Mouse (Mus musculus) liver, embryonic 13.5 days (tissue): ENCODE data around the gene Rwdd3. TPM values are rescaled to one million over a fixed set of nuclear protein-coding genes. Genes with fewer than 3 reads are reported as not detected.

Source experiments
- ATAC-seq: fragments of 200-750 bp; cut with Nextera tagmentation; 2 replicates; pipeline ENCODE4 v1.8.0; 2017; ENCODE audit warnings: low read depth, mild to moderate bottlenecking, moderate number of reproducible peaks, moderate library complexity
- DNase-seq: peaks from one replicate; pipeline ENCODE4 v3.0.0; 2022
- H3K27ac ChIP-seq: fragments of 300-500 bp; sonication (generic); 2 replicates; pipeline ENCODE4 v1.5.1; 2015; ENCODE audit warnings: moderate library complexity, mild to moderate bottlenecking, inconsistent platforms
- H3K27me3 ChIP-seq: fragments of 300-500 bp; sonication (generic); 2 replicates; pipeline ENCODE4 v1.6.1; 2015; ENCODE audit warnings: mild to moderate bottlenecking, inconsistent platforms
- H3K36me3 ChIP-seq: fragments of 300-500 bp; sonication (generic); 2 replicates; pipeline ENCODE4 v1.6.1; 2015; ENCODE audit warnings: mild to moderate bottlenecking, inconsistent platforms
- H3K4me1 ChIP-seq: fragments of 300-500 bp; sonication (generic); replicated peaks from 2 replicates; pipeline ENCODE4 v1.6.1; 2015; ENCODE audit warnings: inconsistent platforms
- H3K4me2 ChIP-seq: fragments of 300-500 bp; sonication (generic); 2 replicates; pipeline ENCODE4 v1.6.1; 2015; ENCODE audit warnings: inconsistent platforms, mild to moderate bottlenecking, moderate library complexity
- H3K4me3 ChIP-seq: fragments of 300-500 bp; sonication (generic); replicated peaks from 2 replicates; pipeline ENCODE4 v1.5.1; 2015; ENCODE audit warnings: mild to moderate bottlenecking, inconsistent platforms
- H3K9ac ChIP-seq: fragments of 300-500 bp; sonication (generic); 2 replicates; pipeline ENCODE4 v1.6.1; 2015; ENCODE audit warnings: mild to moderate bottlenecking, inconsistent platforms
- H3K9me3 ChIP-seq: fragments of 300-500 bp; sonication (generic); replicated peaks from 2 replicates; pipeline ENCODE4 v1.6.1; 2016; ENCODE audit warnings: inconsistent platforms
- WGBS: fragments of 180-500 bp; shearing (Covaris S2); methylation state at CpG from one replicate; pipeline ENCODE4 v1.1.7; 2015; ENCODE audit not compliant: insufficient replicate concordance; 5-methylcytosine and 5-hydroxymethylcytosine counted together
- polyA plus RNA-seq: library from polyadenylated mRNA; unstranded; fragments of >200 nt; fragmentation: Nextera tagmentation; extraction: Ambion mirVana; gene quantifications from 2 replicates; pipeline ENCODE4 v1.2.1, GENCODE M21; 2015

The Rwdd3 gene
- 1.9 and 2.1 TPM in 2 replicates for polyA plus RNA-seq

DNA sequence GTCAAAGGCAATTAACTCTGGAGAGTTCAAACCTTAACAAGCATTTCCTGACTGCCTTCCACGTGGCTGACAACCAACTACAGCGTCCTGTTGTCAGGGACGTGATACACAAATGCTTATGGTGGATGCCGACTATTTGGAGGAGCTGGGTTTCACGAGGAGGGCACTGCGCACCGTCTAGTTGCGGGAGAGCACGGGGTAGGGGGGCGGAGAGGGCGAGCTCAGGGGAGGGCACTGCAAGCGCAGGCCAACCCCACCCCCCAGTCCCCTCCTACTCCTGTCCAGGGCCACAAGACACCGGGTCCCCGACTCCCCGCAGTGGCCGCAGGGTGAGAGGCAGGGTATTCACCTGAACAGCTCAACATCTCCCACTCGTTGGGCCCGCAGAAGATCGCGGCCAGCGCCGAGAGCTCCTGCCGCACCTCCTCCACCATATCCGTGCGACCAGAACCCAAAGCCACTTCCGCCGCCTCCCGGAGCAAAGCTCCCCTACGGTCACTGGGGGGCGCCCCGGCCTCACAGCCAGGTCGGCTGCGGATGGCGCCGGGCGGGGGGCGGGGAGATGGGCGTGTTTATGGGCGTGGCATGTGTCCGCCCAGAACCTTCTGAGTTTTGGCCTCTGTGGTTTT, at the start of gene Rwdd3:
Rwdd3 (minus strand) TSS at position 453 of the 629 bp plus-strand sequence.
- WGBS = under 1% methylated on average over 40 of the region's 40 CpGs
- H3K9ac ChIP-seq = peak within 1 kb of the TSS; percentile 68
- peak; percentile 93 for ATAC-seq
- H3K27me3 ChIP-seq = no peaks in the 10 kb centered on the region
- H3K36me3 ChIP-seq = no peaks in the 10 kb centered on the region
- peak; percentile 89 for DNase-seq
- 0 out of 2 replicates have a peak, but pooled peaks cover under 1% of the 10 kb centered on the region for H3K9me3 ChIP-seq
- peaks cover 55% of the 10 kb centered on the region for H3K4me1 ChIP-seq
- peak within 1 kb of the TSS; percentile 85 for H3K4me2 ChIP-seq
- H3K4me3 ChIP-seq = peak within 1 kb of the TSS; percentile 63
- H3K27ac ChIP-seq = peak within 1 kb of the TSS; percentile 60

DNA sequence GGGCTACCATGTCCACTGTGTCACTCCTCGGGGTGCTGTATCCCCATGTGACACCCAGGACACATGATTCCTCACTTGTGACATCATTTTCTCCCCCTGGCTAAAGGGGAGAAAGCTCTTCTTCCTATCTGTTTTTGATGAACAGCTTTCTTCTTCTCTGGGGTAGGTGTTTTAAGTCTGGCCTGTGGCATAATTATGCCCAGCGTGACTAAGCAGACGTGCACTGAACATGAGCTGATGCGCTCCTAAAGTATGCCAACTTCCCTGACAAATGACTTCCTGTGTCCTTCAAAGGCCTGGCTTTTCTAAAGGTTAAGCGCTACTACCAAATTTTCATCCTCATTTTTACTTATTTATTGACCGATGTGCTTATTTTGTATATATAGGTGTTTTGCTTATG, 45.5 kb upstream of the Rwdd3 start:
- no peak overlapping the region for H3K9ac ChIP-seq
- H3K36me3 ChIP-seq = peaks cover 70% of the 10 kb centered on the region
- H3K4me1 ChIP-seq = peaks cover 14% of the 10 kb centered on the region
- no peak overlapping the region for H3K4me3 ChIP-seq
- H3K9me3 ChIP-seq = no peaks in the 10 kb centered on the region
- H3K27me3 ChIP-seq = no peaks in the 10 kb centered on the region
- WGBS = 90% methylated on average over 6 of the region's 6 CpGs
- DNase-seq (no peak), ATAC-seq (no peak)
- H3K27ac ChIP-seq = no peak overlapping the region
- no peak overlapping the region for H3K4me2 ChIP-seq

DNA sequence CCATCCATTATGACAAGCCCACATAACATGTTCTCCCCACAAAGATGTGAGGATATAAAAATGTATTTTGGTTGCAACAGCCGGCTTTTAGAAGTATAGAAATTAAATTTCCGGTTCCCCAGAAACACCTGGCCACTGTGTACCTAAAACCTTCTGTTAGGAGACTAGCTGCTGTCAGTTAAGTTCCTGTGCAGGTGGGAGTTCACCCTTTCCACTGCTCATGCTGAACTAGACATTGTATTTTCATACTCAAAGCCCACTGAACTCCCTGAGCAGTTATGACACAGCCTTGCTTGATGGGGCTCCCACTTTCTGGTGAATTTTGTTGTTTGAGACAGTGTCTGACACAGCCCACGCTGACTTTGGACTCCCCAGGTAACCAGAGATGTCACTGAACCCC, 42.0 kb upstream of the Rwdd3 start:
- H3K27ac ChIP-seq = no peak overlapping the region
- no peak overlapping the region for H3K9ac ChIP-seq
- no peak overlapping the region for H3K4me3 ChIP-seq
- H3K27me3 ChIP-seq = no peaks in the 10 kb centered on the region
- ATAC-seq (no peak), DNase-seq (no peak)
- H3K36me3 ChIP-seq = peaks cover 77% of the 10 kb centered on the region
- WGBS = 82% methylated on average over 3 of the region's 3 CpGs
- H3K4me2 ChIP-seq = no peak overlapping the region
- H3K4me1 ChIP-seq = no peaks in the 10 kb centered on the region
- H3K9me3 ChIP-seq = no peaks in the 10 kb centered on the region

DNA sequence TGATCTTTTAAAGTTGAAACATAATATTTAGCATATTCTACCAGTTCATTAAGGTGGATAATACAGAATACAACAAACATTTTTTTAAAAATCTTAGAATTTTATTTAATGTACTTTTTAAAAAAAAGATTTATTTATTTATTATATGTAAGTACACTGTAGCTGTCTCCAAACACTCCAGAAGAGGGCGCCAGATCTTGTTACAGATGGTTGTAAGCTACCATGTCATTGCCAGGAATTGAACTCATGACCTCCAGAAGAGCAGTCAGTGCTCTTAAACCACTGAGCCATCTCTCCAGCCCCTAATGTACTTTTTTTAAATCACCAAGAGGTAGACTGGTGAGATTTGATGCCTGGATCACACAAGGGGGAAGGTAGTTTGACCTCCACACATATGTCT, 40.7 kb upstream of the Rwdd3 start:
- ATAC-seq (no peak), DNase-seq (no peak)
- Histone ChIP-seq H3K4me2 (no peak overlapping the region), H3K27me3 (no peaks in the 10 kb centered on the region), H3K9me3 (no peaks in the 10 kb centered on the region), H3K4me1 (no peaks in the 10 kb centered on the region), H3K27ac (no peak overlapping the region), H3K9ac (no peak overlapping the region), H3K4me3 (no peak overlapping the region), H3K36me3 (peaks cover 76% of the 10 kb centered on the region)
- 26% methylated on average over 1 of the region's 1 CpGs for WGBS

DNA sequence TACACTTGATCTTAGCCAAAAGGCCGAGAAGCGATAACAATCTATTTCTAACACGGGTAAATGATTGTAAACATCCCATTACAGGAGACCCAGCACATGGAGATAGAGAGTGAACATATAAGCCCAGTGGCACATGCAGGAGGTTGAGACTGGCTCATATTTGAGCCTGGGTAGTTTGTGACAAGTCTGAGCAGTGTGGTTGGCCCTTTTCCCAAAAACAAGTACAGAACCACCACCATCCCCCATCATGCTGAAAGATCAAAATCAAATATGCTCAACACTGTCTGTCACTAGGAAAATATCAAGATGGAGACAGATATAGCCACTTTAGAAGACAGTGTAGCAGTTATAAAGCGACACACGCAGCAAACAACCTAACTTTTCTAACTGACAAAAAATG, 37.5 kb upstream of the Rwdd3 start:
- H3K4me1 ChIP-seq = peaks cover 4% of the 10 kb centered on the region
- no peak overlapping the region for H3K9ac ChIP-seq
- H3K4me3 ChIP-seq = no peak overlapping the region
- H3K36me3 ChIP-seq = peaks cover 64% of the 10 kb centered on the region
- no peaks in the 10 kb centered on the region for H3K9me3 ChIP-seq
- DNase-seq (no peak), ATAC-seq (no peak)
- peak overlapping the region; percentile 21; the same call in 1 of the 2 replicates for H3K27ac ChIP-seq
- no peak overlapping the region for H3K4me2 ChIP-seq
- H3K27me3 ChIP-seq = no peaks in the 10 kb centered on the region
- WGBS = 79% methylated on average over 5 of the region's 5 CpGs

DNA sequence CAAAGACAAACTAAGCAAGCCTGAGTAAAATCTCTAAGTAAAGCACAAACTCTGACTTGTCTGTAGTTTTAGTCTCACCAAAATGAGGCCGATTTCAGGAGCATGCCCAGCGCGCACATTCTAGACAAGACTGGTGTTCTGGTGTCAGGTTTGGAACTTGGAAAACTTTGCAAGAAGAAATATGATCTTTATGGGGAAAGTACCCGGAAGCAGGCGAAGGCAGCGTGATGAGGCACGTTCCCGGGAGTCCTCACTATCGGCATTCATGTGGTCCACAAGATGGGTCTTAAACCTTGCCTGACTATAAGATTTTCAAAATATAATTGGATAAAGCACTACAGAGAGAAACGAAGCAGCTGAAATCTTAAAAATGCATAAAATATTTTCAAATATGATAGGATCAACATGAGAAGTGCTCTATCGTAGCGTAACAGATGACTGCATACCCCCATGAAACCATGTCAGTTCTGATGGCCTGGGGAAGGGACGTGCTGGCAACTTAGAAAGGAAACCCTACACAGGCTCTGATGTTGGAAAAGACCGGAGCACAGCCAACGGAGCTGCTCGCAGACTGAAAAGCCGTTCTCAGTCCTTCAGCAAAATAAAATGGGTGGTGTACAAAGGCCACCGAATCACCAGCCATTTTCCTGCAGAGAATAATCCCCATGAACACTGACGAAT, 34.8 kb upstream of the Rwdd3 start:
- DNase-seq (no peak), ATAC-seq (no peak)
- peaks cover 51% of the 10 kb centered on the region for H3K36me3 ChIP-seq
- H3K27ac ChIP-seq = no peak overlapping the region; the same call in 1 of the 2 replicates
- H3K4me2 ChIP-seq = no peak overlapping the region
- no peak overlapping the region for H3K4me3 ChIP-seq
- H3K9me3 ChIP-seq = no peaks in the 10 kb centered on the region
- WGBS = 90% methylated on average over 19 of the region's 19 CpGs
- no peak overlapping the region for H3K9ac ChIP-seq
- H3K4me1 ChIP-seq = peaks cover 25% of the 10 kb centered on the region
- no peaks in the 10 kb centered on the region for H3K27me3 ChIP-seq

DNA sequence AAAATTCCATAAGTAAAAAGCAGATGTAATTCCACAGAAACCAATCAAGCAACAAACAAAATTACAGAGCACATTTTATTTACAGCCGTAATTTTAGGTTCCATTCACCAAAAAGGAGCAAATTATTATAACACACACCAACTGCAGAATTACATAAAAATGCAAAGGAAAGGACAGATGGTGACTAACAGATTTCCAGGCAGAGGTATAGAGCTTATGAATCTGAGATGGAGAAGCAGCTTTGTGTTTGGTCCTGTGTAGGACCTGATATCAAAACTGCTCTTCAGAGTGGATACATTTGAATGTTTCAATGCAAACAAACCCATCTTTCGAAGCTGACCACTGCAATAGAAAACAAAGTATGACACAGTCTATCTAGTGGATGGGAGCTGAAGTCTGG, 31.1 kb upstream of the Rwdd3 start:
- Histone ChIP-seq H3K36me3 (peaks cover 18% of the 10 kb centered on the region), H3K27me3 (no peaks in the 10 kb centered on the region), H3K27ac (peak overlapping the region; percentile 71), H3K9me3 (no peaks in the 10 kb centered on the region), H3K4me1 (peaks cover 51% of the 10 kb centered on the region), H3K4me2 (no peak overlapping the region), H3K4me3 (no peak overlapping the region), H3K9ac (no peak overlapping the region)
- DNase-seq (no peak), ATAC-seq (no peak)
- 85% methylated on average over 2 of the region's 2 CpGs for WGBS

DNA sequence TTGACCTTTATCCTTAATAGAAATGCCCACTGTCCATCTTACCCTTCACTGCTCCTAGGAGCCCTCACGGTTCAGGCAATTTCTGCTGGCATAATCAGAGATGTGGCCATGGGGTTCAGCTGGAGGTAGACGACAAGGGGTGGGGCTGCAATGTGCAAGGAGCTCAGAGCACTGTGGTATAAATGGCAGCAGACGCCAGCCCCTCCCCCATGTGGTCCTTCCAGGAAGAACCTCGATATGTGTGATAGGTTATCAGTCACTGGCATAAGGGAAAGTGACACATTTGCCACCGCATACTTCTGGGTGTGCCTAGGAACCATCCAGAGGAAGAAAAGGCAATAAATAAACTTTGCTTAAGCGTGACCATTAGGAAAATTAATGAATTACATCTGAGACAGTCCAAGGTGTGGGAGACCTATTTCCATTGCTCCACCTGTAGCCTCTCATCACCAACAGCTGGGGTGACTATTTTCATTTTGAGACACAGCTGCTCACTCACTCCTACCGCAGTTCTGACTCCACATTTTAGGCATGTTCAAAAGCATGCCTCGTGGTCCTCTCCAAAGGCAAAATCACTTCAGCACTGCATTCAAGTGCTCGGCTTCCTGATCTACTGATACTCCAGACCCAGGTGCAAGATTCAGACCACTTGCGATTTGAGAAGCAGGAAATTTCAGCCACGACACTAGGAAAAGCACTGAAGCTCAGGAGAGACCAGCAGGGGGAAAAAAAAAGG, 29.7 kb upstream of the Rwdd3 start:
- peak overlapping the region; percentile 96 for H3K27ac ChIP-seq
- 12% methylated on average over 11 of the region's 11 CpGs for WGBS
- H3K27me3 ChIP-seq = no peaks in the 10 kb centered on the region
- no peaks in the 10 kb centered on the region for H3K9me3 ChIP-seq
- H3K4me1 ChIP-seq = peaks cover 51% of the 10 kb centered on the region
- peak overlapping the region; percentile 72 for H3K4me2 ChIP-seq
- H3K9ac ChIP-seq = peak overlapping the region; percentile 65
- H3K36me3 ChIP-seq = peaks cover 3% of the 10 kb centered on the region
- peak overlapping the region; percentile 40 for H3K4me3 ChIP-seq
- ATAC-seq = peak; percentile 100
- DNase-seq = peak; percentile 90

DNA sequence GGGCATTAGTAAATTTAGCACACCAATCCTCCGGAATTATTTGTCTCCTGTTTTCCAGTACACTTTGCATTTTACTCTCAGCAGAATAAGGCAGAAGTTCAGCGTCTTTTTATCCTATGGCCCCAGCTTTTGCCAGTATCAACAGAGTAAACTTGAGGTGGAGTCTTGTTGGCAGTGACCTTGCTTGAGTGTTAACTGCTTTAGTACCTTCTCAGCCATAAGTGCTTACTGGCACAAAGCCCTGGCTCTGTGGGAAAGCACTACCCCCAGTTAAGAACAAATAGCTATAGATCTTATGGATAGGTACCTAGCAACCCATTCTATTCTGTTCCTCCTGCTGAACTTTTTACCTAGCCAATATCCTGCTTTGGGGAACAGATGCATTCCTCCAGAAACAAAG, 17.7 kb upstream of the Rwdd3 start:
- Histone ChIP-seq H3K4me3 (no peak overlapping the region), H3K27ac (no peak overlapping the region), H3K4me2 (no peak overlapping the region), H3K4me1 (peaks cover 9% of the 10 kb centered on the region), H3K9ac (no peak overlapping the region), H3K9me3 (no peaks in the 10 kb centered on the region), H3K36me3 (no peaks in the 10 kb centered on the region), H3K27me3 (no peaks in the 10 kb centered on the region)
- ATAC-seq (no peak), DNase-seq (no peak)
- 71% methylated on average over 2 of the region's 2 CpGs for WGBS

DNA sequence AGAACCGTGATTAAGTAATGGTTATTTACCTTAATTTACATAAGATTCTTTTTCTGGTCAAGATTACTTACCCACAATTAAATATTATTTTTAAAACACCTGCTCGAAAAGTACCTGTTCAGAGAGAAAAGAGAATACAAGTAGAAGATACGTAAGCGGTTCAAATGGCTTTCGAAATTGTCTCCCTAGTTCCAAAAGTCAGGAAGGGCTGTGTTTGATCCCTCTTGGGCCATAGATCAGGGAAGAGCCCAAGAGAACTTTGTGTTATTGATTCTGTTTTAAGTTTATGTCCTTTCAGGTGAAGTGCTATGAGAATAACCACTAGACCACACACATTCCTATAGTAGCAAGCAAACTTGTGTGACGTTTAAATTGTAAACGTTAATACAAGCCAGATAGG, 16.0 kb upstream of the Rwdd3 start:
- ATAC-seq (no peak), DNase-seq (no peak)
- Histone ChIP-seq H3K27ac (no peak overlapping the region), H3K4me1 (peaks cover 9% of the 10 kb centered on the region), H3K4me3 (no peak overlapping the region), H3K9ac (no peak overlapping the region), H3K27me3 (no peaks in the 10 kb centered on the region), H3K9me3 (no peaks in the 10 kb centered on the region), H3K4me2 (no peak overlapping the region), H3K36me3 (no peaks in the 10 kb centered on the region)
- 77% methylated on average over 7 of the region's 7 CpGs for WGBS

DNA sequence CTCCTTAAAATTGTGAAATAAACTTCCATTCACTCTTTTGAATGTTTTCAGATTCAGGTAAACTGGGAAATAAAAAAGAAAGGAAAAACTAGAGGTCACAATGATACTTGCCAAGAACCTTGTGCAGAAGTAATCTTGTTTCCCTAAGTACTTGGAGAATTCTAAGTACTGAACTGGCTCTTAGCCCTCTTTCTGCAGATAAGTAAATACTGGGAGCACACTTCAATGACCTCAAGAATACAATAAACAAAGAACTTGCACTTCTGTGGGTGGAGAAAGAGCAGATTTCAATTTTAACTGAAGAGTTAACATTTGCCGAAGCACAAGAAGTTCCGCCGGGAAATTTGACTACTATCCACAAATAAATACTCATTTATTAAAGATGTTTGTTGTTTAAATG, 15.4 kb upstream of the Rwdd3 start:
- H3K9me3 ChIP-seq = no peaks in the 10 kb centered on the region
- H3K27ac ChIP-seq = no peak overlapping the region
- peaks cover 9% of the 10 kb centered on the region for H3K4me1 ChIP-seq
- no peaks in the 10 kb centered on the region for H3K36me3 ChIP-seq
- H3K9ac ChIP-seq = no peak overlapping the region
- ATAC-seq (no peak), DNase-seq (no peak)
- no peak overlapping the region for H3K4me3 ChIP-seq
- 90% methylated on average over 3 of the region's 3 CpGs for WGBS
- no peaks in the 10 kb centered on the region for H3K27me3 ChIP-seq
- H3K4me2 ChIP-seq = no peak overlapping the region
